Mouse (Mus musculus) thymus, adult 2 months (tissue): Measurements from ENCODE around the gene Klra7. TPM values are rescaled to one million over a fixed set of nuclear protein-coding genes. Genes with fewer than 3 reads are reported as not detected.
"Not testable (repeated sequence)": the region's sequence is repeated elsewhere in the genome, so short reads cannot be mapped to it uniquely, and the experiment has no call there.

ENCODE experiments used
- DNase-seq: peaks from one replicate; pipeline ENCODE4 v3.0.0; 2021
- H3K27ac ChIP-seq: fragments of 200-500 bp; 2 replicates; pipeline ENCODE4 v1.5.1; 2012; ENCODE audit warnings: low read length, control low read depth; ENCODE audit not compliant: control insufficient read depth, insufficient read depth
- H3K27me3 ChIP-seq: fragments of 200-500 bp; 2 replicates; pipeline ENCODE4 v1.6.1; 2012; ENCODE audit warnings: mild to moderate bottlenecking, low read length, moderate library complexity, mixed read lengths; ENCODE audit not compliant: control insufficient read depth, insufficient read depth
- H3K36me3 ChIP-seq: fragments of 200-500 bp; 2 replicates; pipeline ENCODE4 v1.6.1; 2012; ENCODE audit warnings: mild to moderate bottlenecking, low read length, moderate library complexity; ENCODE audit not compliant: control insufficient read depth, insufficient read depth
- H3K4me1 ChIP-seq: fragments of 200-500 bp; replicated peaks from 2 replicates; pipeline ENCODE4 v1.6.1; 2012; ENCODE audit warnings: low read length; ENCODE audit not compliant: control insufficient read depth, insufficient read depth
- H3K4me3 ChIP-seq: fragments of 200-500 bp; 2 replicates; pipeline ENCODE4 v1.5.1; 2012; ENCODE audit warnings: mild to moderate bottlenecking, low read length, control low read depth, moderate library complexity; ENCODE audit not compliant: control insufficient read depth, insufficient read depth
- CTCF ChIP-seq: fragments of 200-500 bp; IDR thresholded peaks from 2 replicates; pipeline ENCODE4 v1.5.1; 2012; ENCODE audit warnings: mild to moderate bottlenecking, control low read depth, low read length, moderate library complexity, borderline replicate concordance; ENCODE audit not compliant: control insufficient read depth, poor library complexity, insufficient read depth; ENCODE audit errors: extremely low read depth
- POLR2A ChIP-seq: fragments of 200-500 bp; IDR thresholded peaks from 2 replicates; pipeline ENCODE4 v1.6.1; 2012; ENCODE audit warnings: mild to moderate bottlenecking, low read length, control low read depth, moderate library complexity; ENCODE audit not compliant: control insufficient read depth, poor library complexity, insufficient read depth; ENCODE audit errors: extremely low read depth
- WGBS: fragments of 180-500 bp; shearing (Covaris S2); methylation state at CpG from one replicate; pipeline ENCODE4 v1.1.7; 2018; 5-methylcytosine and 5-hydroxymethylcytosine counted together
- polyA plus RNA-seq: library from polyadenylated mRNA; depleted of rRNA; stranded (reverse); fragments of >200 nt; gene quantifications from 2 replicates; pipeline ENCODE4 v1.2.3, GENCODE M21; 2012; rRNA removed

The Klra7 gene
- polyA plus RNA-seq: not detected in 2 replicates

DNA sequence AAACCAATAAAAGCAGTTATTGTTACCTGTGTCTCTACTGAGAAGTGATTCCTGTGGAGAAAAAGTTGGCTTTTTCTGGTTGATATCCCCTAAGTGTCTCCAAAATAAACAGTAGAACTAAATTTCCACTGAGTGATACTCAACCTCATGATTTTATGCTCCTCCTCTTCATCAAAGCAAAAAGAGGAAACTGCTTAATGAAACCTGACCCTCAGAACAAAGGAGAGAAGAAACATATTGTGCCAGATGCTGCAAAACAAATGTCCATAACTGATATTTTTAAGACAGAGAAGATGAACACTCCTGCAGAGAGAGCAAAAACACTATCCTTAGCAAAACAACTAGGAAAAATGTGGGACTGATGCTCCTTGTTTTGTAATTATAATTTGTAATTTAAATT, at the start of gene Klra7:
Gene Klra7, minus strand, starts transcription at position 101 of the 400 bp plus-strand sequence.
- H3K27ac ChIP-seq: no peak within 1 kb of the TSS
- peaks cover 4% of the 10 kb centered on the region for H3K4me1 ChIP-seq
- TF ChIP-seq POLR2A (no peak), CTCF (no peak)
- no peaks in the 10 kb centered on the region for H3K27me3 ChIP-seq
- no peak within 1 kb of the TSS for H3K4me3 ChIP-seq
- DNase-seq: no peak
- no peaks in the 10 kb centered on the region for H3K36me3 ChIP-seq

- H3K27me3 ChIP-seq, DNase-seq, H3K4me1 ChIP-seq, H3K4me3 ChIP-seq, H3K27ac ChIP-seq, H3K36me3 ChIP-seq: not testable (repeated sequence)
- 91% methylated on average over 1 of the region's 1 CpGs for WGBS
Observed at GRCm38 (mm10) chr6:130281828-130282227, 48.7 kb upstream of the Klra7 start, which contains the start of gene Klra10. Klra10 (minus strand) TSS chr6:130281928.

DNA sequence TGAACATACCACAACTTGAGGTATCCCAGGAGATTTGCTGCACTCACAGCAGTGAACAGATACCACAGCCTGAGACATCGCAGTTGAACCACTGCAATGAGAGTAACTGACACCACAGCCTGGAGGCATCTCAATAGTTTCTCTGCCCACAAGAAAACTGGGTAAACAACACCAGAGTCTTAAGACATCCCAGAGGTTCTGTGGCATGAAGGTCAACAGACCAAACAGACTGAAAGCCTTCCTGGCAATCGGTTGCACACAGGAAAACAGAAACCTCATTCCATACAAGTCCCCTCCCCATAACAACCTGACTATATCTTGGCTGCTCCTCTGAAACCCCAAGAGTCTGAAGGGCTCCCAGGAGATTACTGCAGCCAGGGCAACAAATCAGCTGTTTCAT, 22.2 kb upstream of the Klra7 start:
- WGBS: 55% methylated on average over 2 of the region's 2 CpGs
- H3K4me3 ChIP-seq: no peak overlapping the region
- no peaks in the 10 kb centered on the region for H3K27me3 ChIP-seq
- H3K4me1 ChIP-seq: no peaks in the 10 kb centered on the region
- TF ChIP-seq CTCF (no peak), POLR2A (no peak)
- DNase-seq: no peak
- H3K27ac ChIP-seq: no peak overlapping the region
- H3K36me3 ChIP-seq: no peaks in the 10 kb centered on the region

DNA sequence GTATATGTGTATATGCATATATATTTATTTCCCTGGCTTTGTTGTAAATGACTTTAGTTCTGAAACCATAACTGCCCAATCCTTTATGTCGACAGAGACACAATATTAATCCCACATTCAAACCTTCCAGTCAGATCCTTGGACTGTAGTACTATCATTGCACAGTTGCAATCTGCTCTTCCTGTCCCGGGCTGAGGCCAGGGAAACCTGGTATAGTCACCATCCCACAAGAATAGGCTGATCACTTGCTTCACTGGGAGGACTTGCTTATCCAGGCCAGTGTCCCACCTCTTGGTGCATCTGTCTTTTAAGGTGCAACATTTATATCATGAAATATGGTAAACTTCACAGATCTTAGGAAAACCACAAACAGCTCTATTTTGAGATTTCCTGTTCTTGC, 4.4 kb upstream of the Klra7 start:
- no peaks in the 10 kb centered on the region for H3K27me3 ChIP-seq
- no peak for TF ChIP-seq POLR2A
- TF ChIP-seq CTCF: no peak
- peaks cover 5% of the 10 kb centered on the region for H3K4me1 ChIP-seq
- H3K27ac ChIP-seq: no peak overlapping the region
- WGBS: 52% methylated on average over 2 of the region's 2 CpGs
- no peak overlapping the region for H3K4me3 ChIP-seq
- no peak for DNase-seq
- H3K36me3 ChIP-seq: no peaks in the 10 kb centered on the region

DNA sequence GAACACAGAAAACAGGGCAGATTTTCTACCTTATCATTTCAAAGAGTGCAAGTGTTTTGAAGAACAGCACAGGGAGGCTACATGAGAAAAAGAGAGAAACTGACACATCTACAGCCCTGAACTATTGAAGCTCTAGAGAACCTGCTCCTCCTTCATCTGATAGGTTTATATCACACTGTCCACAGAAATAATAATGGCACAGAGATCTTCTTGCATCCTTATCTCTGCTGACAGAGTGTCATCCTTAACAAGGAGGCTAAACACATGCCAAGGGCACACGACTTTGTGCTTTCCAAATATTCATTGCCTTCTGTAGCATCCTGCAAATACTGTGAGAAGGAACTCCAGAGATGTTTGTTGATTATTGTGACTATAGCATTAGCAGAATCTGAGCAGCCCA, 3.5 kb upstream of the Klra7 start:
- 91% methylated on average over 1 of the region's 1 CpGs for WGBS
- H3K4me3 ChIP-seq: no peak overlapping the region
- TF ChIP-seq POLR2A (no peak), CTCF (no peak)

DNA sequence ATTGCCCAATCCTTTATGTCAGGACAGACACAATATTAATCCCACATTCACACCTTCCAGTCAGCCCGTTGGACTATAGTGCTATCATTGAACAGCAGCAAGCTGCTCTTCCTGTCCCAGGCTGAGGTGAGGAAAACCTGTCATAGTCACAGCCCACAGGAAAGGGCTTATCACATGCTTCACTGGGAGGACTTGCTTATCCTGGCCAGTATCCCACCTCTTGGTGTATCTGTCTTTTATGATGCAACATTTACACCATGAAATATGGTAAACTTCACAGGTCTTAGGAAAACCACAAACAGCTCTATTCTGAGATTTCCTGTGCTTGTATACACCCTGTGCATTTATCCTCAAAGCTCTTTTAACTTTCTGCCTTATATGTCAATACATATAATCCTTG, 35.7 kb downstream of the Klra7 start:
- H3K36me3 ChIP-seq, H3K4me1 ChIP-seq, DNase-seq, H3K27ac ChIP-seq, H3K4me3 ChIP-seq, H3K27me3 ChIP-seq: not testable (repeated sequence)
- 30% methylated on average over 1 of the region's 1 CpGs for WGBS

More for the DNA sequence above, 3.5 kb upstream of the Klra7 start:
- H3K36me3 ChIP-seq: no peaks in the 10 kb centered on the region
- peaks cover 5% of the 10 kb centered on the region for H3K4me1 ChIP-seq
- DNase-seq: no peak
- H3K27ac ChIP-seq: no peak overlapping the region
- no peaks in the 10 kb centered on the region for H3K27me3 ChIP-seq

GRCm38 (mm10) chr6:130193012-130193411, 40.1 kb downstream of the Klra7 start, which contains the start of gene Klra9:
Klra9 (minus strand) TSS chr6:130193112.
- H3K4me1 ChIP-seq, H3K27me3 ChIP-seq, H3K4me3 ChIP-seq, H3K27ac ChIP-seq, DNase-seq, H3K36me3 ChIP-seq: not testable (repeated sequence)
- WGBS: 76% methylated on average over 3 of the region's 3 CpGs

Other genes starting within 250 kb of the Klra7 start
- not detected in 2 replicates for gene Klra6, start 206.4 kb downstream of the Klra7 start, polyA plus RNA-seq
- gene Klra4, start 166.1 kb downstream of the Klra7 start, polyA plus RNA-seq: not detected in 2 replicates
- not detected in 2 replicates for gene Klra8, start 103.4 kb downstream of the Klra7 start, polyA plus RNA-seq
- 0.15 TPM in 1 of 2 replicates, not detected in the other for gene Klra9, start 40.2 kb downstream of the Klra7 start, polyA plus RNA-seq
- gene Klra10, start 48.6 kb upstream of the Klra7 start, polyA plus RNA-seq: not detected in 2 replicates
- gene Klra3, start 104.3 kb upstream of the Klra7 start, polyA plus RNA-seq: not detected in 2 replicates
- gene Klra1, start 153.6 kb upstream of the Klra7 start, polyA plus RNA-seq: not detected in 2 replicates